Mouse (Mus musculus): ENCODE measurements at regions not wholly inside any gene's neighbourhood (a gene's known extent, or its start where the extent isn't known, plus 50 kb on each side); places are given as distances from the start of the nearest gene placed in this dataset.

GRCm38 (mm10) chr6:101596995-101597394 is 219.3 kb upstream of the Pdzrn3 start:
- no peak for DNase-seq (ENCODE audit: low spot score in 2 of 2)

GRCm38 (mm10) chr6:101593782-101594641 is 216.3 kb upstream of the Pdzrn3 start:
- no peak for DNase-seq (ENCODE audit: low spot score in 2 of 2)

- DNase-seq (ENCODE audit: low spot score in 2 of 2): no peak
Measured at GRCm38 (mm10) chr6:101585871-101586270, 208.2 kb upstream of the Pdzrn3 start.

GRCm38 (mm10) chr6:101580824-101581223 is 203.1 kb upstream of the Pdzrn3 start:
- DNase-seq (ENCODE audit: low spot score in 2 of 2): no peak

- DNase-seq (ENCODE audit: low spot score in 2 of 2): no peak
Measured at GRCm38 (mm10) chr6:101556096-101556495, 178.4 kb upstream of the Pdzrn3 start.

GRCm38 (mm10) chr6:101554965-101555604 is 177.4 kb upstream of the Pdzrn3 start:
- DNase-seq (ENCODE audit: low spot score in 2 of 2): no peak

GRCm38 (mm10) chr6:101550501-101551268 is 173.0 kb upstream of the Pdzrn3 start:
- DNase-seq (ENCODE audit: low spot score in 2 of 2): no peak

- DNase-seq (ENCODE audit: low spot score in 2 of 2): no peak
Measured at GRCm38 (mm10) chr6:101537581-101537980, 159.9 kb upstream of the Pdzrn3 start.

- DNase-seq (ENCODE audit: low spot score in 2 of 2): no peak
Measured at GRCm38 (mm10) chr6:101534214-101535052, 156.7 kb upstream of the Pdzrn3 start.

GRCm38 (mm10) chr6:101532436-101532835 is 154.7 kb upstream of the Pdzrn3 start:
- no peak for DNase-seq (ENCODE audit: low spot score in 2 of 2)

- no peak for DNase-seq (ENCODE audit: low spot score in 2 of 2)
Measured at GRCm38 (mm10) chr6:101531914-101532313, 154.2 kb upstream of the Pdzrn3 start.

GRCm38 (mm10) chr6:101525129-101525528 is 147.4 kb upstream of the Pdzrn3 start:
- DNase-seq (ENCODE audit: low spot score in 2 of 2): no peak

GRCm38 (mm10) chr6:101521316-101521715 is 143.6 kb upstream of the Pdzrn3 start:
- no peak for DNase-seq (ENCODE audit: low spot score in 2 of 2)

- no peak for DNase-seq (ENCODE audit: low spot score in 2 of 2)
Measured at GRCm38 (mm10) chr6:101520755-101521154, 143.1 kb upstream of the Pdzrn3 start.

GRCm38 (mm10) chr6:101518904-101519701 is 141.4 kb upstream of the Pdzrn3 start:
- no peak for DNase-seq (ENCODE audit: low spot score in 2 of 2)

- DNase-seq (ENCODE audit: low spot score in 2 of 2): no peak
Measured at GRCm38 (mm10) chr6:101517584-101517983, 139.9 kb upstream of the Pdzrn3 start.

GRCm38 (mm10) chr6:101513696-101514095 is 136.0 kb upstream of the Pdzrn3 start:
- no peak for DNase-seq (ENCODE audit: low spot score in 2 of 2)

- DNase-seq (ENCODE audit: low spot score in 2 of 2): no peak
Measured at GRCm38 (mm10) chr6:101502149-101502548, 124.5 kb upstream of the Pdzrn3 start.

- DNase-seq (ENCODE audit: low spot score in 2 of 2): no peak
Measured at GRCm38 (mm10) chr6:101501716-101502115, 124.0 kb upstream of the Pdzrn3 start.

- DNase-seq (ENCODE audit: low spot score in 2 of 2): no peak
Measured at GRCm38 (mm10) chr6:101500202-101500601, 122.5 kb upstream of the Pdzrn3 start.
